Mouse (Mus musculus) MN1 (cell line): Measurements from ENCODE around the gene Mpp4.
A peak's percentile ranks its signal among the peaks of the same experiment; 100 is the strongest.

Experiments
- DNase-seq: peaks from one replicate; pipeline ENCODE4 v3.0.0-alpha.2; 2016; ENCODE audit warnings: low spot score

The Mpp4 gene

DNA sequence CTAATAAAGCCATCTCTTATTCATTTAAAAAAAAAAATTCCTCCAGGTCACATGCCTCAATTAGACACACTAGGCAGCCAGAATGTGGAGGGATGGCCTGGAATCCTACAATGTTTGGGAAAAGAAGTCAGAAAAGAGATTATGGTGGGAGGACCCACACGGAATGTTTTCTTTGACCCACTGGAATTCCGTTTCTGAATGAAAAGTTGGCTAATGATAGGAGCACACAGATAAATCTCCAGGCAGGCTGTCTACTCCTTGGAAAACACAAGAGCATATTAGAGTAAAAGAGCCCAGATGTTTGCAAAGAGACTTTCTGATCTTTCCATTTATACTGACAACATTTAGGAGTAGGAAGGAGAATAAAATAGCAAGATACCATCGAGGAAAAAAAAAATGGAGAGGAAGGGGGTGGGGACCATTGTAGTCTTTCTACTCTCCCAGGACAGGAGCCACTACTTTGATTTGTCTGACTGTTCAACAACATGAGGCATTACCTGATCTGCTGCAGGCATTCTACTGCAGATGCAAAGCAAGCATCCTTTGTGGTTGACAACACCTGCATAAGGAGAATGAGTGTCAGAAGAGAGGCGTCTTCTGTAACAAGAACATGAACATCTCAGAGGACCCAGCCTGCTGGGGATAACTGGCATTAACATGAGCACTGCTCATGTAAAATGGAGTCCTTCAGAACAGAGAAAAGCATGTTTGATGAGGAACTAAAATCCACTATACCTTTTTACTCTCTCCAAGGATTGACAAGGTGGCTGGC lies 4.7 kb upstream of the Mpp4 start:
- no peak for DNase-seq

GRCm38 (mm10) chr1:59166232-59166905 lies 3.2 kb upstream of the Mpp4 start:
- DNase-seq: no peak

DNA sequence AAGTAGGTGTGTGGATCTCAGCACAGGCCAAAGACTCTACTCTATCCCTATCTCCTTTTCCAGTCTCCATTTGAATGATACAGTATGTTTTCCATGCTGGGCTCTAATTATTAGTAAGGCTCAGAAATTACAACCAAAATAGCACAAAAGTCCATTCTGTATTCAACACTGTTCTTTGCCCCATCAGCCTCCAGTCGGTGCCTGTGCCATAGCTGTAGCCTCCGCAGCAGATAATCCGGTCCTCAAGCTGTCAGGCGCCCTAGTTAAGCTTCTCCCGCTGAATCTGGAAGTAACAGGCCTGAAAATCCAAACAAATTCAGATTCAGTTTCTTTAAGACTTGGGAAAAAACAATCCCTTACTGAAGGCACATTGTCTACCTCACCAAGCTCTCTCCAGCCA lies 729 bp upstream of the Mpp4 start:
- DNase-seq: no peak

DNA sequence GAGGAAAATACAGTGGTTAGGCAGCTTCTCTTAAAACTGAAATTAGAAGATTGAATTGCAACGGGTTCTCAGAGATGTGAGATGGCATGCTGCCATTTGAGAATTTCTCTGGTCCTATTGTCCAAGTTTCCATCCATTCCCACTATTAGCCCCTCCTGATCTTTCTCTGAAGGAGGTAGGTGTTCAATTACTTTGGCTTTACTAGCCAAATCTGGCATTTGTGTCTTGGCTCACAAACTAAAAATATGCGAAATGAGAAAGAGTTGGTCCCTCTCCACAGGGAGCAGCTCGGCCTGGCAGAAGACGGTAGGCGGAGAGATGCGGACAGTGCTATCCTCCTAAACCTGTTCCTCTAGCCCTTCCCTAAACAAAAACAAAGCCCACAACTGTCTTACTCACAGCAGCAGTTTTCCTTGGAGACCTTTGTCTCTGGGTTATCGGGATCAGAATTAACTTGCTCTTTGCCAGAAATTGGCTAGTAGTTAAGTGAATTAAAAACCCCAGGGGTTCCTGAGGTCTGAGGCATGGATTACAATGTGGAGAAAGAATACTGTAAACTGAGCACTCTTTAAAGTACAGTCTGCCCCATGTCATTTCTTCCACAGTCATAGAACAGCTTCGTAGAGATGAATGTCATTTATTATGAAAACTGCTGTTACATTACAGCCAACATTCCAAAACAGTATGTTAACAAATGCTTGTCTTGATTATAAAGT lies 722 bp downstream of the Mpp4 start:
- DNase-seq: no peak

GRCm38 (mm10) chr1:59161396-59161795 lies 1.8 kb downstream of the Mpp4 start:
- no peak for DNase-seq

- no peak for DNase-seq
Measured at GRCm38 (mm10) chr1:59160871-59161270, 2.3 kb downstream of the Mpp4 start.

DNA sequence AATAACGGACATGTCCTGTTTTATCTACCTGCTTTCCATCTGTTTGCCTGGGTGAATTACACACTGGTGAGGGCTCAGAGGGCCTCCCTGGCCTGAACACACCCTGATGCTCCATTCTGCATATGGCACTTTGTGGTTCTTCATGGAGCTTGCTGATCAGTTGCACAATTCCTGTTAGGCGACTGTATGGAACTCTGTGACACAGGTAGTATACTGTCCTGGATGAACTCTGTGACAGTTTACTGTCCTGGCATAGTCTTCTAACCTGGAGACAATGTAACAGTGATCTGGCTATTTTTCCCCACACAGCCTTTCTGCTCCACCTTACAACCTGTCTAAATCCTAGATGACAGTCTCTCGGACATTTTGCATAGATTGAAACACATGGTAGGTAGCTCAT lies 4.1 kb downstream of the Mpp4 start:
- no peak for DNase-seq

DNA sequence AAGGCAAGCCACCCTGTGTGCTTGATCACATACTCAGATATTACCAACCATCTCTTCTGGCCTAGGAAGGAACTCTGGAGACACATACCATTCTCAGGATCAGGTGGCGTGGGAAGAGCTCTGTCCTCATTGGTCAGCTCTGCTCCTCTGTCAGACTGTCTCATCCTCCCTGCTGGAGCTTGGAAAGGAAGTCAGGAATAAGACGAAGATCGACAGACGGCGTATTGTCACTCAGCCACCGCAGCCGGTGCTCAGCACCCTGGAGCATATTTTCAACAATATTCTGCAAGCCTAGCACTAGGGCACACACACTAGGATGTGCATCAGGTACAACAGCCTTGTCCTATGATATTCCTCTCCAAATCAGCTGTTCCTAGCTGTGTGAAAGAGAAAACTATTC lies 4.7 kb downstream of the Mpp4 start:
- DNase-seq: no peak

DNA sequence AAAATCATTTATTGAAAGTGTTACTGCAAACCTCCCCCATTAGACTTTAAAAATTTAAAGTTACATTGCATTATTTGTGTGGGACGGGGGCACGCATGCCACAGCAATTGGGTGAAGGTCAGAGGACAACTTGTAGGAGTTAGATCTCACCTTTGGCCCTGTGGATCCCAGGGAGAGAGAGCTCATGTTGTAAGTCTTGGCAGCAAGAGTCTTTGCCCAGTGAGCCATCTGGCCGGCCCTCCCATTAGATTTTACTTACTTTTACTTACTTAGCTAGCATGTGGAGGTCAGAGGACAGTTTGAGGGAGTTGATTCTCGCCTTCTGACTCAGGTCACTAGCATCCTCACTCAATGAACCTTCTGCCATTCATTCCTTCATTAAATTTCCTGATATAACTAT lies 5.3 kb downstream of the Mpp4 start:
- no peak for DNase-seq

DNA sequence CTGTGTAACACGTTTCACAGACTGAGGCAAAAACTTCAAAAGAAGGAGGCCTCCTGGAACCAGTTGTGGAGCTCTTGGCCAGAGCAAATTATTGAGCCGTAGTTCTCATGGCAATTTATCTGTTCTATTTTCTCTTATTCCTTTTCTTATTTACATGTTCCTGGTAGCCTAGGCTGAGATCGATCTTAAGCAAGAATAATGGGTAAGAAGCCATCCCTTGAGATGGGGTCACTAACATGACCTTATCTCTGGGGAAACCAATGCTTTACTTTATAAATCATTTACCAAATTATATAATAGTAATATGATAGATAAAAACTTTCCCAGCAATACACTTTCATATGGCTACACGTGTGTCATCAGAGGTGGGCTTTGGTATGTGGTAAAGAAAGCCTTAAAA lies 10.8 kb downstream of the Mpp4 start:
- DNase-seq: no peak

DNA sequence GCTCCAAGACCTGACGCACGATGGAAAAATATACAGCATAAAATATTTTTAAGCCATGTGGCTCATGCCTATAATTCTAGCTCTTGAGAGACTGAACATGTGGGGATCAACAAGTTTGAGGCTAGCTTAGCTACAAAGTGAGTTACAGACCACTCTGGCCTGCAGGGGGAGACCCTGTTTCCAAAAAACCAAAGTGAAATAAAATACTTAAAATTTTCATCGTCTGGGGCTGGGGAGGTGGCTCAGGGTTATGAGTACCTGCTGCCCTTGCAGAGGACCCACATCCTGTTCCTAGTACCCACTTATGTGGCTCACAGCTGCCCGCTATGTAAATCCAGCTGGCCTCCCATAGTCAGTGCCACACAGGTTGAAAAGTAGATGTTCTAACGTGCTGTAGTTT lies 12.6 kb downstream of the Mpp4 start:
- no peak for DNase-seq

DNA sequence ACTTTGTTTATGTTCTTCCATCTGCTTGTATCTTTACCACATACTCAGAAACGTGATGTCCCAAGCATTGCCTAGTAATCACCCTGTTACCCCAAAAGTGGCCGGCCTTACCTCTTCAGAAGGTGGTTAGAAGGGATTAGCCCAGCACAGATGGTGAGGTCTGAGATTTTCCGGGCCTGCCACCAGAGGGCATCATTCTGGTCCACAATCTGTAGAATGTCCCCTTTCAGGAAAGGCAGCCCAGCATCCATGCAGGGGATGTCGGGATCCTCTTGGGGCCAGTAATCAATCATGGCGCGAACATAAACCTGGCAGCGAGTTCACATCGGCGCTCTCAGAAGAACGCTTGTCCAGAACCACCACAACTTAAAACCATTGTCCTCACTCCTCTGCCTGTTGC lies 18.6 kb downstream of the Mpp4 start:
- no peak for DNase-seq

GRCm38 (mm10) chr1:59142809-59143208 lies 20.4 kb downstream of the Mpp4 start:
- DNase-seq: peak; percentile 48

GRCm38 (mm10) chr1:59134419-59134818 lies 28.8 kb downstream of the Mpp4 start:
- DNase-seq: peak; percentile 32

- no peak for DNase-seq
Measured at GRCm38 (mm10) chr1:59128879-59129278, 34.3 kb downstream of the Mpp4 start.

GRCm38 (mm10) chr1:59125558-59125957 lies 37.6 kb downstream of the Mpp4 start:
- no peak for DNase-seq

DNA sequence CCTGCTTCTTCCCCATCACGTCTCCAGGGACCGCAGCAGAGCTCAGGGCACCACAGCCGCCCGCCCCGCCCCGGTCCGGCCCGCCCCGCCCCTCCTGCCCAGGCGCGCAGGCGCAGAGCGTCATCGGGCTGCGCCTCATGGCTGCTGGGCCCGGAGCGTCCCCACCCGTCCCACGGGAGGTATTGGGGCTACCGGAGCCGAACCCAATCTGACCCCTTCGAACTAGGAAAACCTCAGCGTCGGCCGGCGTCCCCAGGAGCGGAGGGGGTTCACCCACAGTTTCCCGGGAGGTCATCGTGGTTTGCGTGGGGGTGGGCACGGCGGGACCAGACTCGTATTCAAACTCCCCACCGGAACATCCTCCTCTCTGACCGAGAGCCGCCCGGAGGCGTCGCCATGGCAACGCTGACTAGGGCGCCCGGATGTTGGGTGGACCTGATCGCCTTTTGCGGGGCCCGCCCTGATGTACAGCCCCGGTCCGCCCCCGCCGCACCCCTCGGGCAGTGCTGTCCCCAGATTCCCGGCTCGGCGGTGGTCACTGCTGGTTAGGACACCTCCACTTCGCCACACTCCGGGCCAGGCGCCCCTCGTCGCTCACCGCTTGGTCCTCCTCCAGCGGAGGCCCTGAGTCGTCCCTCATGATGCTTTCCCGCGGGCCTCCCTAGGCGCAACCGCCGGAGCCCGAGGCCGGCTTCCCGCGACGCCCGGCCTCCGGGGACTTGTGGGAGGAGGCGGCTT lies 43.3 kb downstream of the Mpp4 start, which contains the start of gene Tmem237:
Tmem237 (minus strand) TSS at position 689 of the 738 bp plus-strand sequence.
- DNase-seq: peak; percentile 86

- no peak for DNase-seq
Measured at GRCm38 (mm10) chr1:59110524-59110923, 52.7 kb downstream of the Mpp4 start.

- DNase-seq: no peak
Measured at GRCm38 (mm10) chr1:59102071-59102470, 61.1 kb downstream of the Mpp4 start.

GRCm38 (mm10) chr1:59101020-59101419 lies 62.2 kb downstream of the Mpp4 start:
- no peak for DNase-seq

GRCm38 (mm10) chr1:59094705-59095104 lies 68.5 kb downstream of the Mpp4 start, which contains the start of gene C2cd6:
Gene C2cd6 (minus strand): TSS chr1:59094900.
- no peak for DNase-seq
